Mouse (Mus musculus): ENCODE measurements around the gene T. TPM values are rescaled to one million over a fixed set of nuclear protein-coding genes. Genes with fewer than 3 reads are reported as not detected.
A peak's percentile ranks its signal among the peaks of the same experiment; 100 is the strongest.
"Not testable (repeated sequence)": the region's sequence is repeated elsewhere in the genome, so short reads cannot be mapped to it uniquely, and the experiment has no call there.

The T gene
- total RNA-seq (2021), result not detected
- long read RNA-seq, experiment 1, result 0 reads
- long read RNA-seq, experiment 2, result 0 reads

- no peak for DNase-seq (ENCODE audit: low spot score in 2 of 2)
- no peak for TF ChIP-seq CTCF (conservative IDR thresholded peaks at IDR 0.05)
- Histone ChIP-seq H3K27ac (no peak within 1 kb of the TSS), H3K4me3 (peak within 1 kb of the TSS; percentile 8; the same call in 1 of the 2 replicates)
These were observed at the start of gene T for GRCm38 (mm10) chr17:8433978-8434960. Gene T (plus strand): TSS chr17:8434423.

GRCm38 (mm10) chr17:8385441-8385840 is 48.8 kb upstream of the T start:
- TF ChIP-seq CTCF (conservative IDR thresholded peaks at IDR 0.05), result no peak
- no peak for DNase-seq (ENCODE audit: low spot score in 2 of 2)
- no peak overlapping the region for H3K27ac ChIP-seq
- no peak overlapping the region for H3K4me3 ChIP-seq

GRCm38 (mm10) chr17:8388463-8388862 is 45.8 kb upstream of the T start:
- DNase-seq (ENCODE audit: low spot score in 2 of 2), result peak in 1 of 2 experiments; percentile 39
- Histone ChIP-seq H3K27ac (no peak overlapping the region), H3K4me3 (peak overlapping the region; percentile 51)
- TF ChIP-seq CTCF (conservative IDR thresholded peaks at IDR 0.05), result peak; percentile 80

GRCm38 (mm10) chr17:8388990-8389789 is 45.0 kb upstream of the T start:
- peak overlapping the region; percentile 51 for H3K4me3 ChIP-seq
- TF ChIP-seq CTCF (conservative IDR thresholded peaks at IDR 0.05), result peak; percentile 38
- no peak for DNase-seq (ENCODE audit: low spot score in 2 of 2)
- no peak overlapping the region for H3K27ac ChIP-seq

- DNase-seq (ENCODE audit: low spot score in 2 of 2), result no peak
- TF ChIP-seq CTCF (conservative IDR thresholded peaks at IDR 0.05), result no peak
- no peak overlapping the region for H3K27ac ChIP-seq
- peak overlapping the region; percentile 51; the same call in 1 of the 2 replicates for H3K4me3 ChIP-seq
These were observed 44.5 kb upstream of the T start for GRCm38 (mm10) chr17:8389790-8390095.

- no peak overlapping the region for H3K27ac ChIP-seq
- no peak for DNase-seq (ENCODE audit: low spot score in 2 of 2)
- TF ChIP-seq CTCF (conservative IDR thresholded peaks at IDR 0.05), result no peak
- no peak overlapping the region for H3K4me3 ChIP-seq
These were observed 43.7 kb upstream of the T start for GRCm38 (mm10) chr17:8390487-8390886.

GRCm38 (mm10) chr17:8396371-8396770 is 37.9 kb upstream of the T start:
- DNase-seq (ENCODE audit: low spot score in 2 of 2), result no peak
- no peak overlapping the region for H3K27ac ChIP-seq
- TF ChIP-seq CTCF (conservative IDR thresholded peaks at IDR 0.05), result no peak
- no peak overlapping the region for H3K4me3 ChIP-seq

GRCm38 (mm10) chr17:8397946-8398345 is 36.3 kb upstream of the T start:
- H3K27ac ChIP-seq, result no peak overlapping the region
- H3K4me3 ChIP-seq, result no peak overlapping the region
- TF ChIP-seq CTCF (conservative IDR thresholded peaks at IDR 0.05), result no peak
- no peak for DNase-seq (ENCODE audit: low spot score in 2 of 2)

GRCm38 (mm10) chr17:8403932-8404331 is 30.3 kb upstream of the T start:
- H3K27ac ChIP-seq; H3K4me3 ChIP-seq; DNase-seq (ENCODE audit: low spot score in 2 of 2): not testable (repeated sequence)

- no peak overlapping the region for H3K27ac ChIP-seq
- DNase-seq (ENCODE audit: low spot score in 2 of 2), result no peak
- TF ChIP-seq CTCF (conservative IDR thresholded peaks at IDR 0.05), result no peak
- no peak overlapping the region for H3K4me3 ChIP-seq
These were observed 27.9 kb upstream of the T start for GRCm38 (mm10) chr17:8406285-8406684.

- H3K27ac ChIP-seq; DNase-seq (ENCODE audit: low spot score in 2 of 2); H3K4me3 ChIP-seq: not testable (repeated sequence)
These were observed 26.2 kb upstream of the T start for GRCm38 (mm10) chr17:8408002-8408401.

GRCm38 (mm10) chr17:8408589-8409295 is 25.5 kb upstream of the T start:
- DNase-seq (ENCODE audit: low spot score in 2 of 2), result no peak
- Histone ChIP-seq H3K27ac (no peak overlapping the region), H3K4me3 (no peak overlapping the region)
- TF ChIP-seq CTCF (conservative IDR thresholded peaks at IDR 0.05), result no peak

GRCm38 (mm10) chr17:8410330-8410729 is 23.9 kb upstream of the T start:
- no peak for TF ChIP-seq CTCF (conservative IDR thresholded peaks at IDR 0.05)
- Histone ChIP-seq H3K27ac (no peak overlapping the region), H3K4me3 (no peak overlapping the region)
- DNase-seq (ENCODE audit: low spot score in 2 of 2), result no peak

Measured in layer of hippocampus, adult 2 months (tissue).